Mouse (Mus musculus) myocyte (in vitro differentiated cells): ENCODE data around the gene B3gnt8. TPM values are rescaled to one million over a fixed set of nuclear protein-coding genes. Genes with fewer than 3 reads are reported as not detected.

Experiments
- H3K27me3 ChIP-seq: one replicate; pipeline ENCODE4 v1.6.1; 2011; ENCODE audit not compliant: control insufficient read depth, insufficient read depth, insufficient read length
- H3K36me3 ChIP-seq: one replicate; pipeline ENCODE4 v1.6.1; 2011; ENCODE audit not compliant: control insufficient read depth, insufficient read depth
- H3K4me2 ChIP-seq: one replicate; pipeline ENCODE4 v1.6.1; 2011; ENCODE audit warnings: low read depth, control low read depth
- H3K4me3 ChIP-seq: one replicate; pipeline ENCODE4 v1.5.1; 2011; ENCODE audit warnings: mild to moderate bottlenecking, control low read depth, moderate library complexity
- H3K79me2 ChIP-seq: one replicate; pipeline ENCODE4 v1.6.1; 2011; ENCODE audit not compliant: control insufficient read depth, insufficient read depth
- H3ac ChIP-seq: one replicate; pipeline ENCODE4 v1.6.1; 2011; ENCODE audit not compliant: control insufficient read depth, insufficient read length
- CEBPB ChIP-seq: IDR thresholded peaks from 2 replicates; pipeline ENCODE4 v1.6.1; 2011; ENCODE audit warnings: mild to moderate bottlenecking, moderate library complexity; ENCODE audit not compliant: poor library complexity, insufficient read depth, severe bottlenecking
- E2F4 ChIP-seq: IDR thresholded peaks from one replicate; pipeline ENCODE4 v1.6.1; 2011; ENCODE audit warnings: mild to moderate bottlenecking, control low read depth, moderate library complexity; ENCODE audit not compliant: insufficient read depth
- MAX ChIP-seq: IDR thresholded peaks from one replicate; pipeline ENCODE4 v1.6.1; 2011; ENCODE audit warnings: low read depth, mild to moderate bottlenecking, control low read depth
- MYOD1 ChIP-seq, 3 experiments: IDR thresholded peaks; one replicate each; pipeline ENCODE4 v1.6.1; 2011; ENCODE audit warnings: control low read depth in 2 of 3, low read depth in 2 of 3, mild to moderate bottlenecking in 2 of 3, moderate library complexity in 1 of 3; ENCODE audit not compliant: insufficient read length in 2 of 3, control insufficient read depth in 1 of 3
- MYOG ChIP-seq, 3 experiments: IDR thresholded peaks; one replicate each; pipeline ENCODE4 v1.6.1; 2011; ENCODE audit warnings: control low read depth in 2 of 3, low read depth in 2 of 3, mild to moderate bottlenecking in 2 of 3; ENCODE audit not compliant: insufficient read length in 2 of 3, control insufficient read depth in 1 of 3, insufficient read depth in 1 of 3
- POLR2A ChIP-seq: IDR thresholded peaks from one replicate; pipeline ENCODE4 v1.6.1; 2011; ENCODE audit warnings: low read depth, mild to moderate bottlenecking, control low read depth, moderate library complexity; ENCODE audit not compliant: insufficient read length
- POLR2AphosphoS2 ChIP-seq: IDR thresholded peaks from one replicate; pipeline ENCODE4 v1.6.1; 2011; ENCODE audit warnings: low read depth, control low read depth; ENCODE audit not compliant: insufficient read length
- REST ChIP-seq: IDR thresholded peaks from one replicate; pipeline ENCODE4 v1.6.1; 2011; ENCODE audit warnings: mild to moderate bottlenecking, control low read depth, moderate library complexity; ENCODE audit not compliant: insufficient read depth, insufficient read length
- SRF ChIP-seq: IDR thresholded peaks from one replicate; pipeline ENCODE4 v1.6.1; 2011; ENCODE audit warnings: low read depth; ENCODE audit not compliant: control insufficient read depth, insufficient read length
- TCF12 ChIP-seq: IDR thresholded peaks from one replicate; pipeline ENCODE4 v1.6.1; 2011; ENCODE audit warnings: mild to moderate bottlenecking, control low read depth; ENCODE audit not compliant: poor library complexity, insufficient read depth, severe bottlenecking
- TCF3 ChIP-seq: IDR thresholded peaks from one replicate; pipeline ENCODE4 v1.6.1; 2011; ENCODE audit warnings: low read depth, control low read depth; ENCODE audit not compliant: insufficient read length
- USF1 ChIP-seq: IDR thresholded peaks from one replicate; pipeline ENCODE4 v1.6.1; 2011; ENCODE audit warnings: low read depth, mild to moderate bottlenecking, control low read depth, moderate library complexity
- polyA plus RNA-seq: library from polyadenylated mRNA; unstranded; fragments of >200 nt; fragmentation: generic; extraction: Trizol; gene quantifications from one replicate; pipeline ENCODE4 v1.2.1, GENCODE M21; 2012; ENCODE audit warnings: missing spikeins

Gene B3gnt8
- polyA plus RNA-seq, 1 experiment: 3.1 TPM

DNA sequence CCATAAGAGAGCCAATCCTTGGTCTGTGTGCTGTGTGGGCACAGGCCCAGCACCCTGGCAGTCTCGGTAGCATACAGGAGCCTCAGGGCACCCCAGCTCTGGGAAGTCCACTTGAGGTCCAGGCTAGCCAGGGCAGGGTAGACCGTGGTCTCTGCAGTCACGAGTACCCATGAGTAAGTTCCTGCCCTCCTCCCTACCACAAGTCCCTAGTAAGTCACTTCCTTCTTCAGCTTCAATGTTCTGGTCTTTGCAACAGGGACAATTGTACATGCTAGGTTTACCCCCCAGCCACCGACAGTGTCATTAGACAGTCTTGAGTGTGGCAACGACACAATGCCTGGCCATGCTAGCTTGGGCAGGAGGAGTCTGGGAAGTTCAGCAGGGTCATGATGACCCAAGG lies 6.2 kb downstream of the B3gnt8 start:
- Histone ChIP-seq H3K79me2 (no peaks in the 10 kb centered on the region), H3K4me3 (no peak overlapping the region), H3K27me3 (no peaks in the 10 kb centered on the region), H3K36me3 (no peaks in the 10 kb centered on the region), H3ac (no peak overlapping the region), H3K4me2 (no peak overlapping the region)
- no peak for TF ChIP-seq REST

DNA sequence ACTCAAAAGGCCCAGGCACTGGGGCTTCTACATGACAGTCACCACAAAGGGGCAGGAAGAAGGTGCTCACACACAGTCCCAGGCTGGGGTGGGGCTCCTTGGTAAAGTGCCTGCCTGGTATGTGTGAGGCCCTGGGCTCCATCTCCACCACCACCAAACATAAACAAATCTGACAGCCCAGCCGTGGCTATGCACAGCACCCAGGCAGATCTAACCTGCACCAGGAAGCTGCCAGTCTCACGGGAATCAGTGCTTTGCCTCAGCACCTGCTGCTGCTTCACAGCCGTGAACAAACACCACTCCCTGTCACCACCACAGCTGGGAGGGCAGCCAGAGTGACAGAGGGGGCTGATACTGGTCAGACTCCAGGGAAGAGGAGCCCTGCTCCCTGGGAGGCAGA lies 9.9 kb downstream of the B3gnt8 start:
- Histone ChIP-seq H3K4me3 (no peak overlapping the region), H3K79me2 (no peaks in the 10 kb centered on the region), H3K27me3 (no peaks in the 10 kb centered on the region), H3ac (no peak overlapping the region), H3K36me3 (no peaks in the 10 kb centered on the region), H3K4me2 (no peak overlapping the region)
- no peak for TF ChIP-seq USF1
- TF ChIP-seq MYOD1 (IDR thresholded peaks at IDR 0.05; ENCODE audit: control insufficient read depth in 1 of 3, insufficient read length in 2 of 3, low read depth in 2 of 3): peak; percentile 63 to 97 (median 92)
- peak; percentile 69 for TF ChIP-seq TCF3
- TF ChIP-seq CEBPB: no peak
- no peak for TF ChIP-seq MAX
- peak; percentile 38 to 92 (median 87) for TF ChIP-seq MYOG (IDR thresholded peaks at IDR 0.05; ENCODE audit: control insufficient read depth in 1 of 3, insufficient read depth in 1 of 3, insufficient read length in 2 of 3, low read depth in 2 of 3)
- TF ChIP-seq REST: no peak
- TF ChIP-seq TCF12: no peak
- TF ChIP-seq POLR2A: no peak
- TF ChIP-seq E2F4: no peak
- TF ChIP-seq POLR2AphosphoS2: no peak
- no peak for TF ChIP-seq SRF

DNA sequence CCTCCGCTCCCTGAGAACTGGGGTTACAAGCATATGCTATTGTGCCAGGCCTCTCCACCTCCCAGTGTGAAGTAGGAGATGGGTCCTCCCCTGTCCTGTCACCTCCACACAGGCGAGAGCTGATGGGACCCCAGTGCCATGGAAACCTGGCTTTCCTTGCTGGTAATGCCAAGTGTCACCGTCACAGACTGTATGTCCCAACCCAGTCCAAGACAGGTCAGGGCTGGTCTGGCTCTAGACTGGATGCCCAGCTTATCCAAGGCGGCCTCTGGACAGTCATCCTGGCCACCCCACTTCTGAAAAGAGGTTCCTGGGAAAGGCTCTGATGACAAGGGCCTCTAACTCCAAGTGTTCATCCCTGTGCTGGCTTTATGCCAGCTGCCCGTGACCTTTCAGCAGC lies 10.6 kb downstream of the B3gnt8 start:
- Histone ChIP-seq H3K27me3 (no peaks in the 10 kb centered on the region), H3K36me3 (no peaks in the 10 kb centered on the region), H3K4me2 (no peak overlapping the region), H3K4me3 (no peak overlapping the region), H3ac (no peak overlapping the region), H3K79me2 (no peaks in the 10 kb centered on the region)
- TF ChIP-seq POLR2A (no peak), MAX (no peak), REST (no peak), CEBPB (no peak), SRF (no peak), TCF3 (no peak), TCF12 (no peak)

GRCm38 (mm10) chr7:25639754-25640153 lies 13.3 kb downstream of the B3gnt8 start:
- TF ChIP-seq MAX (no peak), CEBPB (no peak), REST (no peak)
- no peak overlapping the region for H3K4me3 ChIP-seq
- no peaks in the 10 kb centered on the region for H3K79me2 ChIP-seq
- no peak overlapping the region for H3K4me2 ChIP-seq
- H3ac ChIP-seq: no peak overlapping the region
- H3K27me3 ChIP-seq: no peaks in the 10 kb centered on the region
- H3K36me3 ChIP-seq: no peaks in the 10 kb centered on the region

- Histone ChIP-seq H3K27me3 (no peaks in the 10 kb centered on the region), H3K36me3 (no peaks in the 10 kb centered on the region), H3K79me2 (no peaks in the 10 kb centered on the region), H3K4me3 (no peak overlapping the region), H3K4me2 (no peak overlapping the region), H3ac (no peak overlapping the region)
- TF ChIP-seq REST (no peak), E2F4 (no peak), MAX (no peak), TCF3 (no peak)
Observed at GRCm38 (mm10) chr7:25644136-25644535, 17.7 kb downstream of the B3gnt8 start.

DNA sequence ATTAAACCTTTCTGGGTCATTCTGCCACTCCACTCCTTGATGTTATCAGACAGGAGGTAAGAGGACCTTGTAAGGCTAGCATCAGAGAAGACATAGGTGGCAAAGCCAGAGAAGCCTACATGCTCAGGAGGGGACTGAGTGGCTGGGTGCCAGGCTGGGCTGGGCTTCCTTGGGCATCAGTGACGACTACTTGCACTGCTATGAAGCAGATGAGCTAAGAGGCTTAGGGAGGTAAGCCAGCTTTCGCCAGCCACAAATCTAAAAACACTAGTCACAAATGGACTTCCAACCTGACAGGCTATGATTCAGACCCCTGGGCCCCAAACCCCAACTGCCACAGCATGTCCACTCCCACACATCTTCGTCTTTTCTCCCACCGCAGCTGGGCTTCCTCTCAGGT lies 18.2 kb downstream of the B3gnt8 start:
- H3K36me3 ChIP-seq: no peaks in the 10 kb centered on the region

DNA sequence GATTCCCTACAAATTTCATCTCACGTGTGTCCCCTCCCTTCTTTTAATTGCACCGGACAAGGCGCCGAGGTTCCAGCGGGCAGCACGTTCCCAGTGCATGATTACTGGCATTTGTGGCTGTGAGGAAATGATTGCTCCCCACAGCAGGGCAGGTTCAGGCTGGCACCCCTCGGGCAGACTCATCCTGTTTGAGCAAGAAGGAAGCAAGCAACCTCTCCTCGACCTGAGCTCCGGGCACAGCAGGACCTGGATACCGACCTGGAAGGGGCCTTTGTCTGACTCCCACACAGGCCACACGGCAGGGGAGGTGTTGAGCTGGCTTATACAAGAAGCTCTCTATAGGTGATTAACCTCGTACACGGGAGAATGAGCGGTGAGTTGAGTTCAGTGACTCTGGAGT lies 18.6 kb downstream of the B3gnt8 start:
- no peaks in the 10 kb centered on the region for H3K79me2 ChIP-seq
- no peak overlapping the region for H3K4me3 ChIP-seq
- no peak overlapping the region for H3ac ChIP-seq
- no peaks in the 10 kb centered on the region for H3K27me3 ChIP-seq
- TF ChIP-seq MYOD1 (IDR thresholded peaks at IDR 0.05; ENCODE audit: control insufficient read depth in 1 of 3, insufficient read length in 2 of 3, low read depth in 2 of 3) (no peak), POLR2AphosphoS2 (no peak), CEBPB (no peak), TCF12 (no peak)
- H3K4me2 ChIP-seq: no peak overlapping the region
- H3K36me3 ChIP-seq: no peaks in the 10 kb centered on the region

More for the DNA sequence above, 18.2 kb downstream of the B3gnt8 start:
- H3K79me2 ChIP-seq: no peaks in the 10 kb centered on the region
- no peaks in the 10 kb centered on the region for H3K27me3 ChIP-seq
- H3K4me2 ChIP-seq: no peak overlapping the region
- no peak overlapping the region for H3ac ChIP-seq
- H3K4me3 ChIP-seq: no peak overlapping the region
- TF ChIP-seq TCF3 (no peak), SRF (no peak), USF1 (no peak)
